Mouse (Mus musculus): ENCODE data around the gene Rtn4rl1.

DNA sequence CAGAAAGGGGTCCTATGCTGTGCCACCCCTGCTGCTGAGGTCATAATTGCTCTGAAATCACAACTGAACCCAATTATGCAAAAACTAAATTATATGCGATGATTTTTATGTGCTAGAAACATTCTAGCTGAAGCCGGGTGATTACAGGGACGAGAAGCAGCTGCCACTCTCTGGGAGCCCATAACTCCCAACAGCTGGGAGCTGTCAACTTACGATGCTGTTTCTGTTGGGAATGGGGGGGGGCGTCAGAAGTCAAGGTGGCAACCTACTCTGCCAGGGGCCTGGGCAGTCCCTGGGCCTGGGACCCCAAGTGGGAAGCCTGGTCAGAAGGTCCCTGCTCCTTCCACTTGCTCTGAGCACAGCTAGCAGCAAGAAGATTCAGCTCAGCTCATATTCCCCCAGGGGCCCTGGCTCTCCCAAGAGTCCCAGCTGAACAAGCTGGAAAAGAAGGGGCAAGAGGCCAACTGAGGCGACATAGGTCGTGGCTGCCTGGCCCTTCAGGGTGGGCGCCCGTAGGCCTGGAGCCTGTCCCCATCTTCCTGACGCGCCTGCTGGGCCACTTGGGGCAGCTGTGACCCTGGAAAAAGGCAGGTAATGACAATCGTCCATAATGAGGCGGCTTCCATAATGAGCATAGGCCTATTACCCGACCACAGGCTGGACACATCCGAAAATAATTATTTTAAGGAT lies 69.8 kb downstream of the Rtn4rl1 start:
- TF ChIP-seq POLR2A (IDR thresholded peaks at IDR 0.05; ENCODE audit: borderline replicate concordance, insufficient read depth, low read length): no peak
- TF ChIP-seq CTCF (IDR thresholded peaks at IDR 0.05; ENCODE audit: borderline replicate concordance, insufficient read depth, low read depth, low read length): no peak

All from cerebellum, adult 2 months (tissue).